Mouse (Mus musculus) small intestine, adult 2 months (tissue): ENCODE results near the gene Gm37240.

Experiments used
- CTCF ChIP-seq: fragments of 200-500 bp; IDR thresholded peaks from 2 replicates; pipeline ENCODE4 v1.5.1; 2012; ENCODE audit warnings: low read depth, mild to moderate bottlenecking, control low read depth, inconsistent platforms, low read length, moderate library complexity, mixed read lengths; ENCODE audit not compliant: insufficient replicate concordance, insufficient read length; ENCODE audit errors: extremely low read depth
- POLR2A ChIP-seq: fragments of 200-500 bp; IDR thresholded peaks from 2 replicates; pipeline ENCODE4 v1.6.1; 2012; ENCODE audit warnings: low read depth, mild to moderate bottlenecking, control low read depth, inconsistent platforms, low read length, moderate library complexity

DNA sequence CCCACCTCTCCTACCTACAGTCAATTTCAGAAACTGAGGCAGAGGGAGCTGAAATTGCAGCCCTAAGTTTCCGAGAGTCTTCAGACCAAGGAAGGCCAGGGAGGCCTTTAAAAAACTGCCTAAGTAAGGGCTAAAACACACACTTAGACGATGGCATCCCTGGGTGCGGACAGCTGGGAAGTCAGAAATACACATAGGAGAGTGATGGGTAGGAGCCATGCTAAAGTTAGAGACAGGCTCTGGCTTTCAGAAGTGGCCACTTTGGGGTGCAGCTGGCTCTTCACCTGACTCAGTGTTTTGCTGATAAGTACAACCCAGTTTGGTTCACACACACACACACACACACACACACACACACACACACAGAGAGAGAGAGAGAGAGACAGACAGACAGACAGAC lies 778.9 kb downstream of the Gm37240 start:
- TF ChIP-seq POLR2A (no peak), CTCF (no peak)
